Mouse (Mus musculus) heart, adult 9 months (tissue): ENCODE results near the gene Tmem63a.
"Not testable (repeated sequence)": the region's sequence is repeated elsewhere in the genome, so short reads cannot be mapped to it uniquely, and the experiment has no call there.

ENCODE experiments used
- DNase-seq, 2 experiments: peaks; one replicate each; pipeline ENCODE4 v3.0.0; 2022; ENCODE audit warnings: low spot score in 2 of 2

Tmem63a gene

GRCm38 (mm10) chr1:180942166-180943031, at the start of gene Tmem63a:
Tmem63a (plus strand) TSS chr1:180942344.
- peak; percentile 83 to 86 for DNase-seq

- no peak for DNase-seq
Measured at GRCm38 (mm10) chr1:180892808-180893207, 49.3 kb upstream of the Tmem63a start, which contains the start of gene Lefty2. Lefty2 (plus strand) TSS chr1:180893108.

- not testable (repeated sequence) for DNase-seq
Measured at GRCm38 (mm10) chr1:180894088-180894987, 47.8 kb upstream of the Tmem63a start.

- DNase-seq, result peak in 1 of 2 experiments; percentile 27
Measured at GRCm38 (mm10) chr1:180901107-180901506, 41.0 kb upstream of the Tmem63a start.

GRCm38 (mm10) chr1:180902915-180903314, 39.2 kb upstream of the Tmem63a start:
- DNase-seq, result no peak

- no peak for DNase-seq
Measured at GRCm38 (mm10) chr1:180903666-180904038, 38.5 kb upstream of the Tmem63a start.

- peak; percentile 93 for DNase-seq
Measured at GRCm38 (mm10) chr1:180904039-180904814, 37.9 kb upstream of the Tmem63a start, which contains the start of gene Pycr2. Pycr2 (plus strand) TSS chr1:180904293.

- no peak for DNase-seq
Measured at GRCm38 (mm10) chr1:180904815-180905080, 37.4 kb upstream of the Tmem63a start.

GRCm38 (mm10) chr1:180905307-180905706, 36.8 kb upstream of the Tmem63a start:
- no peak for DNase-seq

- DNase-seq, result no peak
Measured at GRCm38 (mm10) chr1:180905876-180906275, 36.3 kb upstream of the Tmem63a start.

- no peak for DNase-seq
Measured at GRCm38 (mm10) chr1:180906461-180907147, 35.5 kb upstream of the Tmem63a start.

- DNase-seq, result no peak
Measured at GRCm38 (mm10) chr1:180911138-180911537, 31.0 kb upstream of the Tmem63a start.

- DNase-seq, result no peak
Measured at GRCm38 (mm10) chr1:180911653-180912287, 30.4 kb upstream of the Tmem63a start.

- no peak for DNase-seq
Measured at GRCm38 (mm10) chr1:180912792-180913191, 29.4 kb upstream of the Tmem63a start.

- DNase-seq, result no peak
Measured at GRCm38 (mm10) chr1:180913797-180914196, 28.3 kb upstream of the Tmem63a start.

- DNase-seq, result no peak
Measured at GRCm38 (mm10) chr1:180916425-180916824, 25.7 kb upstream of the Tmem63a start.

GRCm38 (mm10) chr1:180917053-180917452, 25.1 kb upstream of the Tmem63a start:
- no peak for DNase-seq

GRCm38 (mm10) chr1:180919686-180920085, 22.5 kb upstream of the Tmem63a start:
- DNase-seq, result no peak

GRCm38 (mm10) chr1:180922273-180923048, 19.7 kb upstream of the Tmem63a start:
- DNase-seq, result no peak

GRCm38 (mm10) chr1:180924737-180925136, 17.4 kb upstream of the Tmem63a start:
- no peak for DNase-seq
